Mouse (Mus musculus): ENCODE measurements at regions not wholly inside any gene's neighbourhood (a gene's known extent, or its start where the extent isn't known, plus 50 kb on each side); places are given as distances from the start of the nearest gene placed in this dataset.
A peak's percentile ranks its signal among the peaks of the same experiment; 100 is the strongest.

- Histone ChIP-seq H3K9me3 (no peaks in the 10 kb centered on the region), H3K9ac (replicated peaks) (no peak overlapping the region), H3K4me2 (replicated peaks) (no peak overlapping the region), H3K27ac (replicated peaks) (no peak overlapping the region), H3K36me3 (no peaks in the 10 kb centered on the region), H3K4me1 (no peaks in the 10 kb centered on the region; the same call in 1 of the 2 replicates), H3K27me3 (no peaks in the 10 kb centered on the region), H3K4me3 (no peak overlapping the region)
- WGBS: 78% methylated on average over 6 of the region's 6 CpGs
- ATAC-seq (replicated peaks): no peak
Measured at GRCm38 (mm10) chr11:112121026-112121425, 661.0 kb upstream of the Sox9 start.

- no peaks in the 10 kb centered on the region for H3K36me3 ChIP-seq
- H3K9ac ChIP-seq (replicated peaks): no peak overlapping the region
- no peak overlapping the region for H3K4me3 ChIP-seq
- ATAC-seq (replicated peaks): 0 out of 2 replicates have a peak, but pooled peaks have one; percentile 58
- WGBS: 32% methylated on average over 5 of the region's 5 CpGs
- H3K4me1 ChIP-seq: no peaks in the 10 kb centered on the region; the same call in 1 of the 2 replicates
- H3K9me3 ChIP-seq: no peaks in the 10 kb centered on the region
- no peak overlapping the region for H3K4me2 ChIP-seq (replicated peaks)
- no peak overlapping the region for H3K27ac ChIP-seq (replicated peaks)
- H3K27me3 ChIP-seq: no peaks in the 10 kb centered on the region
Measured at GRCm38 (mm10) chr11:112121831-112122230, 660.2 kb upstream of the Sox9 start.

- WGBS: 91% methylated on average over 12 of the region's 12 CpGs
- no peaks in the 10 kb centered on the region; the same call in 1 of the 2 replicates for H3K4me1 ChIP-seq
Measured at GRCm38 (mm10) chr11:112125249-112125933, 656.6 kb upstream of the Sox9 start.

GRCm38 (mm10) chr11:112130090-112130489 is 651.9 kb upstream of the Sox9 start:
- no peak overlapping the region for H3K4me3 ChIP-seq
- H3K9me3 ChIP-seq: no peaks in the 10 kb centered on the region
- H3K4me2 ChIP-seq (replicated peaks): no peak overlapping the region
- no peaks in the 10 kb centered on the region for H3K4me1 ChIP-seq
- no peak overlapping the region for H3K27ac ChIP-seq (replicated peaks)
- H3K27me3 ChIP-seq: no peaks in the 10 kb centered on the region
- ATAC-seq (replicated peaks): no peak
- 91% methylated on average over 4 of the region's 4 CpGs for WGBS
- H3K9ac ChIP-seq (replicated peaks): no peak overlapping the region
- no peaks in the 10 kb centered on the region for H3K36me3 ChIP-seq

More at GRCm38 (mm10) chr11:112125249-112125933, 656.6 kb upstream of the Sox9 start:
- ATAC-seq (replicated peaks): no peak
- no peak overlapping the region for H3K4me3 ChIP-seq
- no peaks in the 10 kb centered on the region for H3K27me3 ChIP-seq
- no peaks in the 10 kb centered on the region for H3K36me3 ChIP-seq
- no peak overlapping the region for H3K4me2 ChIP-seq (replicated peaks)
- no peak overlapping the region for H3K27ac ChIP-seq (replicated peaks)
- H3K9ac ChIP-seq (replicated peaks): no peak overlapping the region
- no peaks in the 10 kb centered on the region for H3K9me3 ChIP-seq

GRCm38 (mm10) chr11:112137401-112138020 is 644.5 kb upstream of the Sox9 start:
- no peak for ATAC-seq (replicated peaks)
- Histone ChIP-seq H3K4me2 (replicated peaks) (no peak overlapping the region), H3K27ac (replicated peaks) (no peak overlapping the region), H3K4me1 (peaks cover 31% of the 10 kb centered on the region), H3K9ac (replicated peaks) (no peak overlapping the region), H3K36me3 (no peaks in the 10 kb centered on the region), H3K4me3 (no peak overlapping the region), H3K27me3 (no peaks in the 10 kb centered on the region), H3K9me3 (no peaks in the 10 kb centered on the region)
- 5% methylated on average over 8 of the region's 8 CpGs for WGBS

GRCm38 (mm10) chr11:112140058-112140457 is 642.0 kb upstream of the Sox9 start:
- H3K4me2 ChIP-seq (replicated peaks): no peak overlapping the region
- H3K4me1 ChIP-seq: peaks cover 31% of the 10 kb centered on the region
- H3K4me3 ChIP-seq: no peak overlapping the region
- no peak overlapping the region; the same call in 1 of the 2 replicates for H3K27ac ChIP-seq (replicated peaks)
- WGBS: 44% methylated on average over 9 of the region's 9 CpGs
- no peaks in the 10 kb centered on the region for H3K36me3 ChIP-seq
- H3K9ac ChIP-seq (replicated peaks): no peak overlapping the region
- no peaks in the 10 kb centered on the region for H3K27me3 ChIP-seq
- peak; percentile 69 for ATAC-seq (replicated peaks)
- H3K9me3 ChIP-seq: no peaks in the 10 kb centered on the region

- no peaks in the 10 kb centered on the region for H3K27me3 ChIP-seq
- no peak overlapping the region for H3K9ac ChIP-seq (replicated peaks)
- peak overlapping the region; percentile 29; the same call in 1 of the 2 replicates for H3K27ac ChIP-seq (replicated peaks)
- peak overlapping the region; percentile 11; the same call in 1 of the 2 replicates for H3K4me2 ChIP-seq (replicated peaks)
- no peak overlapping the region for H3K4me3 ChIP-seq
- H3K4me1 ChIP-seq: peaks cover 31% of the 10 kb centered on the region
- 41% methylated on average over 4 of the region's 4 CpGs for WGBS
- peak; percentile 91 for ATAC-seq (replicated peaks)
- no peaks in the 10 kb centered on the region for H3K36me3 ChIP-seq
- H3K9me3 ChIP-seq: no peaks in the 10 kb centered on the region
Measured at GRCm38 (mm10) chr11:112140495-112140894, 641.5 kb upstream of the Sox9 start.

GRCm38 (mm10) chr11:112140912-112141311 is 641.1 kb upstream of the Sox9 start:
- Histone ChIP-seq H3K27ac (replicated peaks) (peak overlapping the region; percentile 29), H3K4me2 (replicated peaks) (peak overlapping the region; percentile 11; the same call in 1 of the 2 replicates), H3K36me3 (no peaks in the 10 kb centered on the region), H3K27me3 (no peaks in the 10 kb centered on the region), H3K4me1 (peaks cover 31% of the 10 kb centered on the region), H3K9me3 (no peaks in the 10 kb centered on the region), H3K9ac (replicated peaks) (no peak overlapping the region), H3K4me3 (no peak overlapping the region)
- ATAC-seq (replicated peaks): peak; percentile 69
- WGBS: 43% methylated on average over 9 of the region's 9 CpGs

- Histone ChIP-seq H3K36me3 (no peaks in the 10 kb centered on the region), H3K9ac (replicated peaks) (no peak overlapping the region), H3K4me2 (replicated peaks) (no peak overlapping the region), H3K9me3 (0 out of 2 replicates have a peak, but pooled peaks cover 2% of the 10 kb centered on the region), H3K27me3 (no peaks in the 10 kb centered on the region), H3K4me1 (peaks cover 9% of the 10 kb centered on the region), H3K27ac (replicated peaks) (no peak overlapping the region), H3K4me3 (no peak overlapping the region)
- ATAC-seq (replicated peaks): no peak
- 82% methylated on average over 3 of the region's 3 CpGs for WGBS
Measured at GRCm38 (mm10) chr11:112152051-112152450, 630.0 kb upstream of the Sox9 start.

- H3K9ac ChIP-seq (replicated peaks): no peak overlapping the region
- H3K27me3 ChIP-seq: no peaks in the 10 kb centered on the region
- H3K36me3 ChIP-seq: no peaks in the 10 kb centered on the region
- peaks cover 9% of the 10 kb centered on the region for H3K4me1 ChIP-seq
- no peak overlapping the region for H3K4me3 ChIP-seq
- no peak overlapping the region for H3K4me2 ChIP-seq (replicated peaks)
- no peak for ATAC-seq (replicated peaks)
- 89% methylated on average over 5 of the region's 5 CpGs for WGBS
- no peak overlapping the region for H3K27ac ChIP-seq (replicated peaks)
- H3K9me3 ChIP-seq: 0 out of 2 replicates have a peak, but pooled peaks cover 2% of the 10 kb centered on the region
Measured at GRCm38 (mm10) chr11:112153198-112153597, 628.8 kb upstream of the Sox9 start.

GRCm38 (mm10) chr11:112154712-112155319 is 627.2 kb upstream of the Sox9 start:
- Histone ChIP-seq H3K27me3 (no peaks in the 10 kb centered on the region), H3K9ac (replicated peaks) (no peak overlapping the region), H3K4me1 (peaks cover 9% of the 10 kb centered on the region), H3K36me3 (no peaks in the 10 kb centered on the region), H3K9me3 (0 out of 2 replicates have a peak, but pooled peaks cover 2% of the 10 kb centered on the region), H3K4me3 (no peak overlapping the region), H3K27ac (replicated peaks) (no peak overlapping the region), H3K4me2 (replicated peaks) (no peak overlapping the region)
- 56% methylated on average over 11 of the region's 11 CpGs for WGBS
- no peak for ATAC-seq (replicated peaks)

GRCm38 (mm10) chr11:112155339-112155955 is 626.6 kb upstream of the Sox9 start:
- ATAC-seq (replicated peaks): no peak
- Histone ChIP-seq H3K9me3 (0 out of 2 replicates have a peak, but pooled peaks cover 2% of the 10 kb centered on the region), H3K27ac (replicated peaks) (no peak overlapping the region), H3K27me3 (no peaks in the 10 kb centered on the region), H3K9ac (replicated peaks) (no peak overlapping the region), H3K36me3 (no peaks in the 10 kb centered on the region), H3K4me1 (peaks cover 9% of the 10 kb centered on the region), H3K4me3 (no peak overlapping the region), H3K4me2 (replicated peaks) (no peak overlapping the region; the same call in 1 of the 2 replicates)
- 38% methylated on average over 10 of the region's 10 CpGs for WGBS
